Mouse (Mus musculus): Measurements from ENCODE around the gene Mnat1.

The Mnat1 gene

DNA sequence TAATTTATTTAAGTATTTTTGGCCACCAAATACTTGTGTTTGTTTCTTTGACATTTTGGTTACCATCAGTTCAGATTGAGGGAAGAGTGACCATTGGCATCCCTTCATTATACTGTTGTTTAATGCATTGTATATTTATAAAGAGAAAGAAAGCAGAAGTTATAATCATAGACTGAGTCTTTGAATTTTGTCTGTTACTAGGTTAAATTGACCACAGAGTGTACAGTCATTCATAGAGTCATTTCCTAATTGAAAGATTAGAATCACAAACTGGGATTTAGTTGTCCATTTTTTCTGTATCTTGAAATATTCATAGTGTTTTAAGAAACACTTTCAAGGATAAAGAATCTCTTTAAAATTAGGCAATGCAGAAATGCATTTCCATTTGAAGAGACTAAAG is 108.0 kb downstream of the Mnat1 start:
- no peak for DNase-seq (ENCODE audit: low spot score)

GRCm38 (mm10) chr12:73232586-73232985 is 109.1 kb downstream of the Mnat1 start:
- no peak for DNase-seq (ENCODE audit: low spot score)

DNA sequence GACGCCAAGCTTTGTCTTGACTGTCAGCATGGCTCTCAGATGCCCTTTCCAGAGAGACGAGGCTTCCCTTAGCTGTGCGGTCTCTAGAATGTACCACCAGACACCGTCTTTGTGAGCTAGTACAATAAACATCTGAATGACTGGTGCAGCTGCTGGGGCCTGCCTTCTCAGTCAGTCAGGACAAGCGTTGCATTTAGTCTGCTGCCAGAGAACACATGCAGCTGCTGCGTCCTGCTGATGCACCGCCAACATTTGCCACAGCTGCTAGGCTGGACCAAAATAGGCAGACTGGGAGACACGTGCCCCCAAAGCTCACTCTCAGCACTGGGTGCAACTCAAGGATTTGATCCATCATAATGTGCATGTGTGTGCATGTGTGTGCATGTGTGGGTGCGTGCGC is 118.4 kb downstream of the Mnat1 start:
- DNase-seq (ENCODE audit: low spot score), result no peak

GRCm38 (mm10) chr12:73245687-73246086 is 122.2 kb downstream of the Mnat1 start:
- DNase-seq (ENCODE audit: low spot score), result no peak

- no peak for DNase-seq (ENCODE audit: low spot score)
Measured at GRCm38 (mm10) chr12:73255006-73255405, 131.5 kb downstream of the Mnat1 start.

- no peak for DNase-seq (ENCODE audit: low spot score)
Measured at GRCm38 (mm10) chr12:73259269-73259668, 135.8 kb downstream of the Mnat1 start.

DNA sequence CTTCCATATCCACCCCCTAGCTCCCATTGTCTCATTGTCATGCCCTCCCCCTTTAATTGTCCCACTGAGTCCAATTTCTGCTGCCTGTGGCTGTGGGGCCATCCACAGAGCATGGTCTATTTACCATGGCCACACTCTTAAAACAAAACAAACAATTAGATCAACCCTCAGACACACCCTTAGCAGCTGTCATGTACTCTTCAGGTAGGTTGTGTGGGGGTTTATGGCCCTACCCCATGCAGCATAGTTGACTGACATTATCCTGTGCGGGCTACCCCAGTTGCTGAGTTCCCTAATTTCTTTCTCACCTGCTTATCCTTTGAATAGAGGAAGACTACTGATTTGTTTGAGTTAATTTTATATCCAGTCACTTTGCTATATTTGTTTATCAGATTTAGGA is 136.8 kb downstream of the Mnat1 start:
- no peak for DNase-seq (ENCODE audit: low spot score)

DNA sequence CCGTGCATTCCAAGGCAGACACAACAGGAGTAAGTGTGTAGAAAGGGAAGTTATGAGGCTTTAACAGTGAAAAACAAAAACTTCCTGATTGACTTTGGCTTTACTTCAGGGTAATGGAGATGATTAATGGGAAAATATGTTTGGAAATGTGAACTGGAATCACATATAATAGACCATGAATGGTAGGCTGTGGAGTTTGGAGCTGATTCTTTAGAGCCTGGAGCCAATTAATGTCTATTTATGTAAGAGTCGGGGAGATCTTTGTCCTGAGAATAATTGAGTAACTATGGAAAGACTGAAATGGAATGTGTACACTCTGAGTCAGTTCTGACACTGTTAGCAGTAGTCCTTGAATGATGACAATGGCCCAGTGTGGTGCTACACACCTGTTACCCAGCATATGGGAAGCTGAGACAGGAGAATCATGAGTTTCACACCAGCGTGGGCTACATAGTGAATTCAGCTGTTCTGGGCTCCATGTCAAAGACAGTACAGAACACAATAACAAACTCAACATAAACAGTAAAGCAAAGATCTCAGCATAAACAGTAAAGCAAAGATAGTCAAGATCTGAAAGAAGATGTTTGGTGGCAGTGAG is 142.0 kb downstream of the Mnat1 start:
- no peak for DNase-seq (ENCODE audit: low spot score)

GRCm38 (mm10) chr12:73266597-73266996 is 143.1 kb downstream of the Mnat1 start:
- no peak for DNase-seq (ENCODE audit: low spot score)

DNA sequence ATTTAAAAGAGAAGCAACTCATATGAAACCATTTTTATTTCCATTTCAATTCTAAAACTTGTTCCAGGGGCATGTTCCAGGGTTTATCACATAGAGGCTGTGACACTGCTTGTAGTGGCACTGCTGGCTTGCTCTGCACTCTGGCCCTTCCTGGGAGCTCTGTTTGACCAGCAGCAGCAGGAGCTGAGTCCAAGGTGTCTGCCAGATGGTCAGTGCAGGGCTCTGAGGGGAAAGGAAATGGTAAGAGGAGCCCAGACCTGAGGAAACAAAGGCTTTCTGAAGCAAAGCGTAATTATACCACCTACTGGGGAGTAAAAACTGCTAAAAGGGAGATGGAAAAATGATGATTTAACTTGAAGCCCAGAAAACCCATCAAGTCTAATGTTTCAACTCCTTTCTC is 145.0 kb downstream of the Mnat1 start:
- DNase-seq (ENCODE audit: low spot score), result no peak

DNA sequence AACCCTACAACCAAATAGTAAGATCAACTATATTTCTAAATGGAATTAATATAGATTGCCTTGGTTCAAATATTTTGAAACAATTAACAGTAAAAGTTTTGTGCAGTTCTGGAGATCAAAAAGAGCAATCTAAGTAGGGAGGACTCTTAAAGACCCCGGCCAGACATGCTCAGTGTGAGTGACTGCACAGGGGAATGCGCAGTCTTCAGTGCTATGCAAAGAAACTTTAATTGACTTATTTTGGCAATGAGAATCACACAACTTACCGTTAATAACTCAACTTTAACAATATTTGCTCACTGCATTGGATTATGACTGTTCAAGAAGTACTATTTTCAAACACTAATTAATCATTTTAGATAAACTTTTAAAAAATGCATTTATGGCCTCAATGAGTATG is 146.0 kb downstream of the Mnat1 start:
- DNase-seq (ENCODE audit: low spot score), result no peak

GRCm38 (mm10) chr12:73269933-73270332 is 146.4 kb downstream of the Mnat1 start:
- peak; percentile 34 for DNase-seq (ENCODE audit: low spot score)

- no peak for DNase-seq (ENCODE audit: low spot score)
Measured at GRCm38 (mm10) chr12:73274921-73275320, 151.4 kb downstream of the Mnat1 start.

DNA sequence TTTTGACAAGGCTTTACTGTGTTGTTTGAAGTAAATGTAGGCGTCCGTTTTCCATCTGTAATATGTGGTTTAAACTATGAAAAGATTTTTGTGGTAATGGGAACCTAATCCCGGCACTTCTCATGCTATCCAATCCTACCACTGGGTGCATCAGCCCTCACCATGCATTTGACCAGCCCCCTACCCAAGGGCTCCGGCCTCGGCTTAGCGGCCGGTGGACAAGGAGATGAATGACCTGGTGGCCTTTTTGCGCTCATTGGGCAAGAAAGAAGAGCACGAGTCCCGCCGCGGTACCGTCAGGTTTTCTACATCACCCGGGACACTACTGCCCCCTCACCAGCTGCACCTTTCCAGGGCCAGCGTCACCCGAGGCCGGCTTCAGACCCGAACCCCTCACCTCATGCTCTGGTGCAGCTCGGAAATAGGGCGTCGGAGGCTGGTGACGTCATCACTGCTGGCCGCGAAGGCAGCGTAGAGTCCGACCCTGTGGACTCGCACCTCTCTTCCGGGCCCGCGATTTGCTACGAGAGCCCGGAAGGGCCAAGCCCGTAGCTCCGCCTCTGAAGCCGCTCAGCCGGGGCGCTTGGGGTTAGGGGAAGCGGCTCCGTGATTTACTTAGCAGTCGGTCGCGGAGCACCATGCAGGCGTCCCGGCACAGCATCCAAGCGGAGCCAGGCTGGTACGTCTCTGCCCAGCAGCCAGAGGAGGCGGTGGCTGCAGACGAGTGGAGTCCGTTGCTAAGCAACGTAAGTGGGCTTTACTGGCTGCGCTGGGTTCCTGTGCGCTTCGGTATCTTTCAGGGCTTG is 163.0 kb downstream of the Mnat1 start, which contains the start of the genes Trmt5 and Slc38a6:
Gene Trmt5 (minus strand): TSS at position 424 of the 806 bp plus-strand sequence.
Gene Slc38a6 (plus strand): TSS at position 493 of the 806 bp plus-strand sequence.
- peak; percentile 92 for DNase-seq (ENCODE audit: low spot score)

DNA sequence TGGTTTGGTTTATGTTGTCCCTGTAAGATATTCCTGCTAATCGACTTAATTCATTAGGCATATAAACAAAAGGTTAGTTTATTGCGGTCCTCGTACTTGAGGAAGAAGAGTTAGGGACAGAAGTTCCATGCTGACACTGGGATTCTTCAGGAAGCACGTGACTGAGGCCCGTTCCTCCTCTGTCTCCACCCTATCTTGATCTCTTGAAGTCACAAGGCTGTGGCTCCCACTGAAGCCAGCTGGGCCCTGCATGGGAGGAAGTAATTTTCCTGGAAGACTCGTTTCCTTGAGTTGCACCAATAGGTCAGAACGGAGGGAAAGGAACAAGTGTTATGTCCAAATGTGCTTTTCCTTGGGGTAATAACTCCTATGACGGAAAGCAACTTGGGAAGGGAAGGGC is 164.1 kb downstream of the Mnat1 start:
- peak; percentile 23 for DNase-seq (ENCODE audit: low spot score)

DNA sequence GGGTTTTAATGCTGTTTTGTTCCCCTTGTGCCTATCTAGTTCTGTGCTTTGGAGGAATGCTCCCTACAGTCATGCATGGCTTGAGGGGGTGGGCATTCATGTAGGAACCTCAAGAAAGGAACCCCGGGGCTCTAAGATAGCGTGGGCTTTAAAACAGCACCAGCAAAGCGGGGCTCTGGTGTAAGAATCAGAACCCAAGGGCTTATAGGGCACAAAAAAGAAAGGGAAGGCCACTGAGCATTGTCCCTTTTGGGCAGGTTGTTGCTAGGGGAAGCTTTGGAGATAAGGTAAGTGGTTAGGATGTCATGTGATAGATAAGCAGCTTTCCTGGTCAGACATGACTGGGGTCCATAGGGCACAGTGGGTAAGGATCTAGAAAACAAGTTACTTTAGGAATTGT is 165.1 kb downstream of the Mnat1 start:
- DNase-seq (ENCODE audit: low spot score), result no peak

DNA sequence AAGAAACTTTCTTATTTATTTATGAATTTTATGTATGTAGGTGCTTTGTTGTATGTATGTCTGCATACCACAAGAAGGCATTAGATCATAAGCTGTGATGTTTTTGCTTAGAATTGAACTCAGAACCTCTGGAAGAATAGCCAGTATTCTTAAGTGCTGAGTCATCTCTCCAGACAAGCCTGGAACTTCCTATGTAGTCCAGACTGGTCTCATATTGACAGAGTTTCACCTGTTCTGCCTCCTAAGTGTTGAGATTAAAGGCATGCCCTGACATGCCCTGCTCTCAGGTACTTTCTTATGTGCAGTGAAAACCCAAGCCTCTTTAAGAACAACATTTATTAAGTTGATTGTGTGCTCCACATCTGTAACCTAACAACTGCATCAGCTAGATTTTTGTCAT is 171.4 kb downstream of the Mnat1 start:
- peak; percentile 23 for DNase-seq (ENCODE audit: low spot score)

DNA sequence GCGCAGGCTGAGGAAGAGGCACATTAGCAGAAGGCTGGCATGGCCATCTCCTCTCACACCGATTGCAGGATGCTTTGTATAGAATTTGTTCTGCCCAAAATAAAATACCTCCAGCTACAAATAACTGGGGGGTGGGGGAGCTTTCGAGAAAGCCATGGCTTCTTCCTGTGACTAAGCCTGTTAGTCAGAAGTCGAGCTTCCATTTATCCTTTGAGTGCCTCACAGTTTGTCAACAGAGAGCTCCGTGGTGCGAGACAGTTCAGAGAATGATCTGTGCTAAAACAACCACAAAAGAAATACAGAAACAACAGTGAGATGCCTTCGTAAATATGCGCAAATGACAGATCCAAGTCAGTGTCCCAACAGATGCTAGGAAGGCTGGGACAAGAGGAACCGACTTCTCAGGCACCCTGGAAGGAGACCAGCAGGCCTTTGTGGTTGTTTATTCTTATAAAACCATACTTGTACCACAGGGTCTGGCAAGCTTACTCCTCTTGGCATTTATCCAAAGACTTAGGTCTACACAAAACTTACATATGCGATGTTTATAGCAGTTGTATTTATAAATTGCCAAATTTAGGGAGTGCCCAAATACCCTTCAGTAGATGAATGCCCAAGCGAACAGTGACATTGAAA is 172.1 kb downstream of the Mnat1 start:
- no peak for DNase-seq (ENCODE audit: low spot score)

DNA sequence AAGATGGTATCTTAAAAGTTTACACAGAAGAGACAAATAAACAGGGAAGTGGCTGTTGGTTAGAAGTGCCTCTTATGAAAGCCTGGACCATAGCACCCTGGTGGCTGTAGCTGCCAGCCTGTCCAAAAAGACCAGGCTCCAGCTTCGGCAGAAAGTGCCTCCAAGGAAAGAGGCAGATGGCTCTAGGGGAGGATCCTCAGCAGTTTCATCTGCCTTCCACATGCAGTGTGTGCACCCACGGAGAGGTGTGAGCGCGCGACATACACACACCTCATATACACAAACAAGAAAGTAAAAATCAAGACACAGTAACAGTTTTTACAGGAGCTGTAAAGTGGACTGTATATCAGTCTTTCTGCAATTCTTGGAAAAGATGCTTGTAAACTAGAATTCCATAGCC is 175.1 kb downstream of the Mnat1 start:
- no peak for DNase-seq (ENCODE audit: low spot score)

GRCm38 (mm10) chr12:73300531-73300930 is 177.0 kb downstream of the Mnat1 start:
- no peak for DNase-seq (ENCODE audit: low spot score)

DNA sequence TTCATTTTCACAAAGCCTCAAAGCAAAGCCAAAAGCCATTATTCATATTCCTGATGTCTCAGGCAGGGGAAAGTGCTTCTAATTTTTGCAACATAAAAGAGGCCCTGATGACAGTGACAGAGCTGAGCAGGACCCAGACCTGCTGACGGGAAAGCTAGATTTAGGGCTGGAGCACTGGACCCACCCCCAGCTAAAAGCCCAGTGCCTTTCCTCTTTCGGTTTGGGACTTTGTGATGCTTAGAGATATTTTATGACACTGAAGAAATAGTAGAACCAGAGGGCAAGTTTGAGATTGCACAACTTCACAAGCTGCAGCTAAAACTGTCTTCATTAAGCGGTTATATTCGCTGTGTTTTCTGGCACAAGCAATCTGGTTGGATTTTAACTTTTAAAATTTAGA is 181.1 kb downstream of the Mnat1 start:
- no peak for DNase-seq (ENCODE audit: low spot score)

DNA sequence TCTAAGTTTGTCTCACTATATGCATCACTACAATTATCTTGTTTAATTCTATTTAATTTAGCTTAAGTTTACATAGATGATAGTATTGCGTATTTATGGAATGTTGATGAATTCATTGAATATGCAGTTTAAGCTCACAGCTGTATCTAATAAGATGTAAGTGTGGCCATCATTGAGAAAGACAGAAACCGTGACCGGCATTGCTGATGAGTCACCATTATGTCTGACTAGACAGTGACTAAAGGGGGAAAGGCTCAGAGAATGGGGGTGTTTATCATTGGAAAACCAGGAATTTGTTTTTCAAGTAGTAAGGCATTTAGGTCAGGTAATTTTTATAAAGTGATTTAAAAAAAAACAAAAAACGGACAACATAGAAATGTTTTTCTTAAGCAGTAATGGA is 184.2 kb downstream of the Mnat1 start:
- no peak for DNase-seq (ENCODE audit: low spot score)

DNA sequence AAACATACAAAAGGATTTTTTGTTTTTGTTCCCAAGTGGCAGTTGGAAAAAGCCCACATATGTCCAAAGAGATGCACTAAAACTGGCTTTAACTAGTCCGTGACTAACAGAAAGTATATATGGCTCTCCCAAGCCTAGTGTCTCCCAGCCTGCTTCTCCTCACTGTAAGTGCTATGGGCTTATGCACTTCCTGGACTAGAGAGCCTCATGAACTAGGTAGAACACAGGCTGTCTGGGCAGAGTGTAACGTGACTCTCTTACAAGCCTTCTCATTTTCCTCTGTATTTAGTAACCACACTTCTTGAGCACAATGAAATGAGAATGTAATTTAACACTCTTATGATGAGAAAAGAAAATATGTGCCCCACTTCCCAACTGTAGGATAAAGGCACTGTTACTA is 185.2 kb downstream of the Mnat1 start:
- DNase-seq (ENCODE audit: low spot score), result no peak
